Mouse (Mus musculus) myocyte (in vitro differentiated cells): ENCODE measurements around the gene Upp2.

ENCODE experiments used
- MYOD1 ChIP-seq, 3 experiments: IDR thresholded peaks; one replicate each; pipeline ENCODE4 v1.6.1; 2011; ENCODE audit warnings: control low read depth in 2 of 3, low read depth in 2 of 3, mild to moderate bottlenecking in 2 of 3, moderate library complexity in 1 of 3; ENCODE audit not compliant: insufficient read length in 2 of 3, control insufficient read depth in 1 of 3
- MYOG ChIP-seq, 3 experiments: IDR thresholded peaks; one replicate each; pipeline ENCODE4 v1.6.1; 2011; ENCODE audit warnings: control low read depth in 2 of 3, low read depth in 2 of 3, mild to moderate bottlenecking in 2 of 3; ENCODE audit not compliant: insufficient read length in 2 of 3, control insufficient read depth in 1 of 3, insufficient read depth in 1 of 3
- POLR2A ChIP-seq: IDR thresholded peaks from one replicate; pipeline ENCODE4 v1.6.1; 2011; ENCODE audit warnings: low read depth, mild to moderate bottlenecking, control low read depth, moderate library complexity; ENCODE audit not compliant: insufficient read length
- POLR2AphosphoS2 ChIP-seq: IDR thresholded peaks from one replicate; pipeline ENCODE4 v1.6.1; 2011; ENCODE audit warnings: low read depth, control low read depth; ENCODE audit not compliant: insufficient read length
- TCF12 ChIP-seq: IDR thresholded peaks from one replicate; pipeline ENCODE4 v1.6.1; 2011; ENCODE audit warnings: mild to moderate bottlenecking, control low read depth; ENCODE audit not compliant: poor library complexity, insufficient read depth, severe bottlenecking
- USF1 ChIP-seq: IDR thresholded peaks from one replicate; pipeline ENCODE4 v1.6.1; 2011; ENCODE audit warnings: low read depth, mild to moderate bottlenecking, control low read depth, moderate library complexity

DNA sequence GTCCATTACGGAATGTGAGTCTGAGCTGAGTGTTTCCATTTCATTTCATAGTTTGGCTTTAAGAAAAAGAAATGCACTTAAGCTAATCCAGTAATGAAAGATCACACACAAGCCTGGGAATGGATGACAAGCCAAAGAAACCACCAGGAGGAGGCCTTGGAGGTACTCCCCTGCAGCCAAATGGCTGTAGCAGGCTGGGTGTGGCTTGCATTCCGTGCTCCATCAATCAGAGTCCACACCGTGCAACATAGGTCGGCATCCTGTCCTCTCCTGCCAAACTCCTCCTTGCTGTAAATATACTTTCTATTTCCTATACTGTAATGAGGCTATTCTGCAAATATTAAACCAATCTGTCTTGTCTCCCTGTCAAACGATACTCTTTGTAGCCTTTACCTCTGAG lies 143.1 kb downstream of the Upp2 start:
- TF ChIP-seq POLR2A (no peak), MYOD1 (IDR thresholded peaks at IDR 0.05; ENCODE audit: control insufficient read depth in 1 of 3, insufficient read length in 2 of 3, low read depth in 2 of 3) (no peak), MYOG (IDR thresholded peaks at IDR 0.05; ENCODE audit: control insufficient read depth in 1 of 3, insufficient read depth in 1 of 3, insufficient read length in 2 of 3, low read depth in 2 of 3) (peak in 1 of 3 experiments; percentile 30), POLR2AphosphoS2 (no peak), USF1 (no peak), TCF12 (no peak)
